Mouse (Mus musculus) testis, adult 2 months (tissue): ENCODE measurements at regions not wholly inside any gene's neighbourhood (a gene's known extent, or its start where the extent isn't known, plus 50 kb on each side); places are given as distances from the start of the nearest gene placed in this dataset.

Experiments used
- H3K27ac ChIP-seq: fragments of 200-500 bp; 2 replicates; pipeline ENCODE4 v1.5.1; 2012; ENCODE audit warnings: low read depth, low read length; ENCODE audit not compliant: control insufficient read depth, insufficient read depth
- H3K27me3 ChIP-seq: fragments of 200-500 bp; 2 replicates; pipeline ENCODE4 v1.6.1; 2012; ENCODE audit warnings: mild to moderate bottlenecking, low read length, moderate library complexity; ENCODE audit not compliant: control insufficient read depth, insufficient read depth
- H3K36me3 ChIP-seq: fragments of 200-500 bp; 2 replicates; pipeline ENCODE4 v1.6.1; 2012; ENCODE audit warnings: mild to moderate bottlenecking, low read length; ENCODE audit not compliant: control insufficient read depth, insufficient read depth
- H3K4me1 ChIP-seq: fragments of 200-500 bp; 2 replicates; pipeline ENCODE4 v1.6.1; 2012; ENCODE audit warnings: low read length; ENCODE audit not compliant: control insufficient read depth, insufficient read depth
- H3K4me3 ChIP-seq: fragments of 200-500 bp; 2 replicates; pipeline ENCODE4 v1.5.1; 2012; ENCODE audit warnings: low read depth, mild to moderate bottlenecking, low read length, moderate library complexity, mixed read lengths; ENCODE audit not compliant: control insufficient read depth
- CTCF ChIP-seq: fragments of 200-500 bp; IDR thresholded peaks from 2 replicates; pipeline ENCODE4 v1.5.1; 2012; ENCODE audit warnings: low read depth, mild to moderate bottlenecking, inconsistent platforms, low read length, moderate library complexity; ENCODE audit not compliant: control insufficient read depth, insufficient read depth, insufficient replicate concordance
- POLR2A ChIP-seq: fragments of 200-500 bp; IDR thresholded peaks from 2 replicates; pipeline ENCODE4 v1.6.1; 2012; ENCODE audit warnings: low read depth, mild to moderate bottlenecking, inconsistent platforms, low read length, moderate library complexity; ENCODE audit not compliant: control insufficient read depth

DNA sequence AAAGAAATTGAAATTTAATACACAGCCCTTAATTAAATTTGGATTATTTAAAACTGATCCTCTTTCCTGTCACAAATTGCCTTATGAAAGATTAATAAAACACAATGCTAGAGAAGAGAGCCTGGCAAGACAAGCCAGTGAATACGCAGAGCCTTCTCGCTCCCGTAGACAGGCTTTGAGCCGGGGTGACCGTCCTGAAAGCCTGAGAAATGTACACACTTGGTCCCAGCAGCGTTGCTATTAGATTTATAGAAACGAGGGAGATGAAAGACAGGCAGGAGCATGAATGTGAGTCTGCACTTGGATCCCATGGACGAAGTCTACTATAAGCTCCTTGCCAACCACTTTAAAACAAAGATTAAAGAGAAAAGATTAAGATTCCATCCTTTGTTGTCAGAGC lies 127.3 kb downstream of the 1190002N15Rik start:
- peaks cover 5% of the 10 kb centered on the region; the same call in 1 of the 2 replicates for H3K4me1 ChIP-seq
- H3K27ac ChIP-seq, result no peak overlapping the region
- TF ChIP-seq CTCF, result no peak
- TF ChIP-seq POLR2A, result no peak
- no peak overlapping the region for H3K4me3 ChIP-seq
- no peaks in the 10 kb centered on the region for H3K36me3 ChIP-seq
- H3K27me3 ChIP-seq, result no peaks in the 10 kb centered on the region

DNA sequence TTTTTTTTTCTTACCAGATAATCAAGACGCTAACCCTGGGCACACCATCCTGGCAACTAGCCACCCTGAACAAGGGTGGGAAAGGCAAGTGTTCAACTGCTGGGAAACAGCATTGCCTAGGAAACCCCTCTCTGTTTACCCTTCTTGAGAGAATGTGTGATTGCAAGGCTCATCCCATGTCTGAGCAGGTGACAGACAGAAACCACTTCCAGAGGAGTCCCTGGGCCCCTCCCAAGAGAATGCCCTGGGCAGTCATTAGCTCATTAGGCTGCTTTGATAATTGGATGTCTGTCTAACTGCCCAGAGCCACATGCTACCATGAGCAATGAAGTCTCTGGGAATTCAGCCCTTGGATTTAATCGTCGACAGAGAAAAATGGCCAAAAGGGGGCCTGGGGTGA lies 127.8 kb downstream of the 1190002N15Rik start:
- Histone ChIP-seq H3K4me3 (no peak overlapping the region), H3K4me1 (peaks cover 5% of the 10 kb centered on the region; the same call in 1 of the 2 replicates), H3K27me3 (no peaks in the 10 kb centered on the region), H3K27ac (no peak overlapping the region), H3K36me3 (no peaks in the 10 kb centered on the region)
- no peak for TF ChIP-seq POLR2A
- no peak for TF ChIP-seq CTCF

DNA sequence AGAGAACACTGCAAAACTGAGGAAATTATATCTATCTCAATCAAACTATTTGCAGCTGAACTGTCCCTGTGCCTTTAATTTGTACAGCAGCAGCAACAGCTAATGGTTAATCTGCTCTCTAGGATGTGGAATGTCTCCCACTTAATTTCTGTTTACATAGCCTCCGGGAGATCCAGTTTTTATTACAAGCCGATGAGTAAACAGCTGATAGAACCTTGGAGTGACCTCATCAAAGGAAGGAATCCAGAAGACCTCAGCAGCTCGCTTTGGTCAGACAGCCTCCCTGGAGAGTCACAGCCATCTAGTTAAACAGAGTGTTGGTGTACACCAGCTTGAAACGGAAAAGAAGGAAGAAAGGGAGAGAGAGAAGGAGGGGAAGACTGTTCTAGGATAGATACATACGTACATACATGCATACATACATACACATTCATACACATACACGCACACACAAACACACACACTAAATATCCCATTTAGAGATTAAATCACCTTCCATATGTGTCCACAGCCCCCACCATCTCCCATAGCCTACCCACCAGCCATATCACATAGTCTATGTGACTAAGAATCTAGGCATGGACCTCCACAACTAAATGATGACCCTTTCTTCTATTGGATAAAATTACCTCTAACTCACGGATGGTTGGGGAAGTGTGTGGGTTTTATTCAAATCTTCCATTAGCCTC lies 129.1 kb downstream of the 1190002N15Rik start:
- Histone ChIP-seq H3K4me3 (no peak overlapping the region), H3K4me1 (peaks cover 5% of the 10 kb centered on the region; the same call in 1 of the 2 replicates), H3K27me3 (no peaks in the 10 kb centered on the region), H3K27ac (no peak overlapping the region), H3K36me3 (no peaks in the 10 kb centered on the region)
- TF ChIP-seq CTCF, result no peak
- TF ChIP-seq POLR2A, result no peak

DNA sequence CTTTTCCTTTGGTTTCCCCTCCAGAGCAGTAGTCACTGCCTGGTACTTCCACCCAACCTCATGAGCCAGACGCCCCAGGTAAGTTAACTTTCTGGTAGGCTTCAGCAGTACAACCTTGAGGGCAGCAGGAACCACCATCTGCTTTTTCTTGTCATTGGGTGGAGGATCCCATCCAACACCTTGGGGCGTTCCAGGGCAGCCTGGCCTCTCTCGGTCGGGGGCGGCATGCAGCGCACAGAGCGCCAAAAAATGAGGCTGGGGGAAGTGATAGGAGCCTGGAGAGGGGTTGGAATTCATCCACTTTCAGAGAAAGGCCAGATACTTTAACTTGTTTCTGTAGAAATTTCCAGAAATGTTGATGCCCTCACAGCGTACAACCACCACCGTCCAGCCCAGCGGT lies 130.2 kb downstream of the 1190002N15Rik start:
- H3K4me3 ChIP-seq, result no peak overlapping the region; the same call in none of the 2 replicates
- peaks cover 5% of the 10 kb centered on the region; the same call in 1 of the 2 replicates for H3K4me1 ChIP-seq
- no peak overlapping the region for H3K27ac ChIP-seq
- H3K27me3 ChIP-seq, result no peaks in the 10 kb centered on the region
- no peaks in the 10 kb centered on the region for H3K36me3 ChIP-seq
- TF ChIP-seq CTCF, result no peak
- TF ChIP-seq POLR2A, result no peak

DNA sequence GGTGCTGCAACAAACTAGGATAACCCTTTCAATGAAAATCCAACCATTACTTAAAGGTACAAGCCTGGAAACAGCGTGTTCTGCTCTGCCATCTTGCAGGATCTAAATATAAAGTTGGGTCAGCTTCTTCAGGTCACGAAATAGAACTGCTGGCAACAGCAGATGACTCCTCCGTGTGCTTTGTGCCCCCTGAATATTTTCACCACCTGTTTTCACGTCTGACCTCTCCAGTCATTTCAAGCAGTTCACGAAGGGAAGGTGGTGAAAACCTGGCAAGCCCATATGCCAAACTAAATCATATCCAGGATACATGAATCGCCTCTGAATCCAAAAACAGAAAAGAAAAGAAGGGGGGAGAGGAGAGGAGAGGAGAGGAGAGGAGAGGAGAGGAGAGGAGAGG lies 133.3 kb downstream of the 1190002N15Rik start:
- no peak for TF ChIP-seq POLR2A
- TF ChIP-seq CTCF, result no peak
- H3K4me3 ChIP-seq, result no peak overlapping the region
- H3K27me3 ChIP-seq, result no peaks in the 10 kb centered on the region
- H3K36me3 ChIP-seq, result no peaks in the 10 kb centered on the region
- no peak overlapping the region for H3K27ac ChIP-seq
- peaks cover 5% of the 10 kb centered on the region; the same call in 1 of the 2 replicates for H3K4me1 ChIP-seq

DNA sequence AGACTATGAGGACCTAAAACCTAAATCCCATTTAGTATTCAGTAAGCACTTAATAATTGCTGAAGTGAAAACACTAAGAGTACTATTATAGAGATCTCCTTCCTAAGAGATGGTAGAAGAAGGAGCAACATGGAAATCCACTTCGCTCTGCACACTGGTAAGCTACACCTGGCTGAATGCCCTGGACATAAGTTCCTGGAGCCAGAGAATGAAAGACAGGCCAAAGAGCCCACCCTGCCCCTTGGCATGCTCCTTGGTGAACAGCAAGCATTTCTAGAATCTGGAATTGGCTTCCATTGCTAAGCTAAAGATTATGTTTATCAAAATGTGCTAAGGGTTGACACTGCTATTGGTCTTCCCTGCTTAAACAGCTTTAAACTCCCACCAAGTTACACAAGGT lies 137.3 kb downstream of the 1190002N15Rik start:
- H3K27me3 ChIP-seq, result no peaks in the 10 kb centered on the region

DNA sequence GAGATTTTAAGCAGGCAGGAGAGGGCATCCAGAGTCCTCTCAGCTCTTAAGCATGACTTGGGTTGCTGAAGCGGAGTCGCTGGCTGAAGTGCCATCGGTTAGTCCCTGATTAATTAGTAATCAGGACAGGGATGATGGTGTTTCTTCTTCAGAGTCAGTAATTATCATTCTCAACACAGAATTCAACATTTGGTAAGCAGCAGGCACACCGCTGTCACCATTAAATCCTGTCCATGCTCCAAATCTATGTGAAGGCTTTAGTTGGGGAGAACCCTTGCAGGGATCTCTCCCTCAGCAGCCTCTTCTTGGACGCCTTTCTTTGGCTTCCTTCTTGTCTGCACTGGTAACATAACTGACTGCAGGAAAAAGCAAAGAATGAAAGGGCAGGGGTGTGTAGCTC lies 142.7 kb downstream of the 1190002N15Rik start:
- Histone ChIP-seq H3K4me3 (no peak overlapping the region), H3K27me3 (no peaks in the 10 kb centered on the region), H3K4me1 (no peaks in the 10 kb centered on the region), H3K36me3 (no peaks in the 10 kb centered on the region), H3K27ac (no peak overlapping the region)
- TF ChIP-seq CTCF (no peak), POLR2A (no peak)

More for the DNA sequence above, 137.3 kb downstream of the 1190002N15Rik start:
- TF ChIP-seq CTCF (no peak), POLR2A (no peak)
- Histone ChIP-seq H3K36me3 (no peaks in the 10 kb centered on the region), H3K4me1 (no peaks in the 10 kb centered on the region), H3K4me3 (no peak overlapping the region), H3K27ac (no peak overlapping the region)
